Mouse (Mus musculus) ES-E14 (cell line): ENCODE measurements around the gene Kalrn. TPM values are rescaled to one million over a fixed set of nuclear protein-coding genes. Genes with fewer than 3 reads are reported as not detected.

Experiments
- DNase-seq: peaks from one replicate; pipeline ENCODE4 v3.0.0-alpha.2; 2013; ENCODE audit warnings: low read depth, low spot score
- H3K27ac ChIP-seq: 2 replicates; pipeline ENCODE4 v1.5.1; 2012; ENCODE audit warnings: low read depth, mild to moderate bottlenecking, low read length, moderate library complexity, mixed read lengths; ENCODE audit not compliant: poor library complexity, insufficient read depth, severe bottlenecking
- H3K36me3 ChIP-seq: 2 replicates; pipeline ENCODE4 v1.6.1; 2012; ENCODE audit warnings: mild to moderate bottlenecking, low read length, moderate library complexity, mixed read lengths; ENCODE audit not compliant: control insufficient read depth, poor library complexity, insufficient read depth, severe bottlenecking
- H3K4me1 ChIP-seq, 2 experiments: fragments of 150-350 bp in 1 of 2; sonication (generic) in 1 of 2; 2 replicates each; pipeline ENCODE4 v1.6.1; 2012; ENCODE audit warnings: low read length in 2 of 2, mild to moderate bottlenecking in 1 of 2, mixed read lengths in 1 of 2; ENCODE audit not compliant: control insufficient read depth in 2 of 2, insufficient read depth in 2 of 2, poor library complexity in 1 of 2
- H3K4me3 ChIP-seq, 2 experiments: fragments of 150-350 bp in 1 of 2; sonication (generic) in 1 of 2; 2 replicates each; pipeline ENCODE4 v1.5.1; 2012; ENCODE audit warnings: low read length in 2 of 2, low read depth in 1 of 2, mild to moderate bottlenecking in 1 of 2, mixed read lengths in 1 of 2; ENCODE audit not compliant: insufficient read depth in 1 of 2, poor library complexity in 1 of 2, severe bottlenecking in 1 of 2
- H3K9ac ChIP-seq: 2 replicates; pipeline ENCODE4 v1.6.1; 2012; ENCODE audit warnings: low read depth, mild to moderate bottlenecking, low read length, mixed read lengths; ENCODE audit not compliant: poor library complexity, insufficient read depth, severe bottlenecking
- H3K9me3 ChIP-seq: fragments of 150-350 bp; sonication (generic); 2 replicates; pipeline ENCODE4 v1.6.1; 2012; ENCODE audit warnings: low read depth, mild to moderate bottlenecking, low read length; ENCODE audit not compliant: control insufficient read depth, insufficient read depth
- CHD2 ChIP-seq: IDR thresholded peaks from 2 replicates; pipeline ENCODE4 v1.6.1; 2014; ENCODE audit warnings: mild to moderate bottlenecking, low read depth, low read length, inconsistent platforms
- HCFC1 ChIP-seq: IDR thresholded peaks from 2 replicates; pipeline ENCODE4 v1.6.1; 2012; ENCODE audit warnings: low read length, inconsistent platforms, borderline replicate concordance; ENCODE audit not compliant: insufficient read depth
- MAFK ChIP-seq: IDR thresholded peaks from 2 replicates; pipeline ENCODE4 v1.6.1; 2014; ENCODE audit warnings: mild to moderate bottlenecking, low read depth, low read length, inconsistent platforms; ENCODE audit not compliant: insufficient read depth
- ZC3H11A ChIP-seq: IDR thresholded peaks from 2 replicates; pipeline ENCODE4 v1.6.1; 2012; ENCODE audit warnings: low read depth, mild to moderate bottlenecking, inconsistent platforms, low read length, borderline replicate concordance
- ZNF384 ChIP-seq: IDR thresholded peaks from 2 replicates; pipeline ENCODE4 v1.6.1; 2012; ENCODE audit warnings: low read depth, low read length, inconsistent platforms
- in situ Hi-C, 2 experiments: fragments of 600-800 bp; cut with MboI; formaldehyde crosslinking; loops; one replicate each; pipeline ENCODE4 v1.15.1; 2025; ENCODE audit warnings: low sequenced_read_pairs in 2 of 2, inconsistent platforms in 1 of 2; ENCODE audit not compliant: unreplicated experiment in 2 of 2
- total RNA-seq: library from RNA; depleted of rRNA; stranded (reverse); fragments of 300-350 nt; gene quantifications from 2 replicates; pipeline ENCODE4 v1.2.3, GENCODE M21; 2012

Gene Kalrn
- total RNA-seq, 1 experiment, result 15.7 TPM

- TF ChIP-seq CHD2 (no peak), ZNF384 (no peak), HCFC1 (no peak), MAFK (no peak), ZC3H11A (no peak)
- no peaks in the 10 kb centered on the region; the same call in 1 of the 2 replicates for H3K36me3 ChIP-seq
- no peak overlapping the region for H3K27ac ChIP-seq
- no peaks in the 10 kb centered on the region for H3K9me3 ChIP-seq
- H3K9ac ChIP-seq, result no peak overlapping the region
- DNase-seq, result no peak
- no peaks in the 10 kb centered on the region for H3K4me1 ChIP-seq
- H3K4me3 ChIP-seq, result no peak overlapping the region
- in situ Hi-C loops, result no loop called here
Observed at GRCm38 (mm10) chr16:33935407-33935785, 637.9 kb downstream of the Kalrn start.

DNA sequence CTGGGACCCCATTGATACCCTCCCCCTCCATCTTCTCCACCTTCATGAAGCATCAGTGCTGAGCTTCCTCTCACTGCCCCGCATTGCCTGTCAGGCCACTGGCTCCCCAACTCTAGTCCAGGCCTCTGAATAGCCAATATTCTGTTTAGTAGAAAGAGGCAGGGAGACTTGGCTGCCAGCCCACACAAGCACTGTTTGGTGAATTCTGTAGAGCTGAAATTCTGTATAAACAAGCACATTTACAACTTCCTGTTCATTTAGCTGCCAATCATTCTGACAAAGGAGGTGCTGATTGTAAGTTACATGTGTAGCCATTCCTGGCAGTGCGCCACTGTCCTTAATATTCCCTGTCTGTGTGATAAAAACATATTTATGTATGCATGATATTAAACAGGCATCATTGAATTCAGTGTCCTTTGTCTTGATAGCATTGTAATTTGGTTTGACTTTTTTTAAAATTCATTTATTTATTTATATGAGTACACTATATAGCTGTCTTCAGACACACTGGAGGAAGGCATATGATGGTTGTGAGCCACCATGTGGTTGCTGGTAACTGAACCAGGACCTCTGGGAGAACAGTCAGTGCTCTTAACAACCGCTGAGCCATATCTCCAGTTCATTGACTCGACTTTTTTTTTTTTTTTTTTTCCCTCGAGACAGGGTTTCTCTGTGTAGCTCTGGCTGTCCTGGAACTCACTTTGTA, 638.5 kb downstream of the Kalrn start:
- Histone ChIP-seq H3K9ac (no peak overlapping the region), H3K4me3 (no peak overlapping the region), H3K4me1 (no peaks in the 10 kb centered on the region), H3K36me3 (no peaks in the 10 kb centered on the region; the same call in 1 of the 2 replicates), H3K27ac (no peak overlapping the region), H3K9me3 (no peaks in the 10 kb centered on the region)
- TF ChIP-seq MAFK (no peak), HCFC1 (no peak), ZC3H11A (no peak), ZNF384 (no peak), CHD2 (no peak)
- DNase-seq, result no peak
- in situ Hi-C loops, result no loop called here

- no peaks in the 10 kb centered on the region for H3K4me1 ChIP-seq
- in situ Hi-C loops, result no loop called here
- H3K36me3 ChIP-seq, result no peaks in the 10 kb centered on the region; the same call in 1 of the 2 replicates
- H3K27ac ChIP-seq, result no peak overlapping the region
- TF ChIP-seq MAFK, result no peak
- TF ChIP-seq CHD2, result no peak
- no peak for TF ChIP-seq ZC3H11A
- no peak for TF ChIP-seq HCFC1
- no peak for TF ChIP-seq ZNF384
- no peak overlapping the region for H3K9ac ChIP-seq
- no peak for DNase-seq
- H3K4me3 ChIP-seq, result no peak overlapping the region
- no peaks in the 10 kb centered on the region for H3K9me3 ChIP-seq
Observed at GRCm38 (mm10) chr16:33933411-33933810, 639.9 kb downstream of the Kalrn start.

DNA sequence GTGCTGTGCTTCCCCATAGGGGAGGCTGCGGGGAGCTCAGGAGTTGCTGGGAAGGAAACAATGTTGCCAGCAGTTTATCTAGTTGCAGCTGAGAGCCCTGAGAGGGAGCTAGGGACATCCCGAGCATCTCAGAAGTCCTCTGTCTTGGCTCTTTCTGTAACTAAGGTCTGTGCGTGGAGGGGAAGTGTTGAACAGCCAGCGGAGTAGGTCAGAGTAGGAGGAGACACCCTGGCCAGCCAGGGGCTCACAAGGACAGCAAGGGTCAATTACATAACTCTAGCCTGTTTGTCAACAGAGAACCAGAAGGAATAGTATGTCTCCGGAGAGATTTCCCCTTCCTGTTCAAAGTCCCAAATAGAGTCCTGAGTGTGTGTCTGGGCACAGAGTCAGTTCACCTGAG, 641.2 kb downstream of the Kalrn start:
- in situ Hi-C loops, result no loop called here
- H3K4me3 ChIP-seq, result no peak overlapping the region
- H3K36me3 ChIP-seq, result no peaks in the 10 kb centered on the region; the same call in 1 of the 2 replicates
- H3K9ac ChIP-seq, result no peak overlapping the region
- DNase-seq, result no peak
- H3K4me1 ChIP-seq, result no peaks in the 10 kb centered on the region
- H3K9me3 ChIP-seq, result no peaks in the 10 kb centered on the region
- H3K27ac ChIP-seq, result no peak overlapping the region; the same call in 1 of the 2 replicates
- no peak for TF ChIP-seq HCFC1
- TF ChIP-seq ZC3H11A, result no peak
- no peak for TF ChIP-seq CHD2
- TF ChIP-seq MAFK, result no peak
- TF ChIP-seq ZNF384, result no peak

DNA sequence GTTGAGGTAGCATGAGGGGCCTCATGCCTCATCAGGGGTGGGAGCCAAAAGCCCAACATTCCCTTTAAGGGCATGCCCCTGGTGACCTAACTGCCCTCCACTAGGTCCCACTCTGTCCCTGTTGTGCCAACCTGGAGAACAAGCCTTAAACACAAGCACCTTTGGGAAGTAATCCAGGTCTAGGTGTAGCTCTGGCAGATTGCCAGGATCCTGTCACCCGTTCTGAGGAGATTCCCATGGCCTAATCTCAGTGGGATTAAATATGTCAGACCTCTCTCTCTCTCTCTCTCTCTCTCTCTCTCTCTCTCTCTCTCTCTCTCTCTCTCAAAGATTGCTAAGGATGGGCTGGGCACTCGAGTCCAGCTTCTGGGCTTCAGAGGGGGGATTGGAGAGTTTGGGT, 641.6 kb downstream of the Kalrn start:
- no peak for DNase-seq
- no peak for TF ChIP-seq ZNF384
- TF ChIP-seq MAFK, result no peak
- TF ChIP-seq HCFC1, result no peak
- TF ChIP-seq CHD2, result no peak
- TF ChIP-seq ZC3H11A, result no peak
- in situ Hi-C loops, result no loop called here
- no peak overlapping the region for H3K4me3 ChIP-seq
- no peaks in the 10 kb centered on the region for H3K9me3 ChIP-seq
- H3K4me1 ChIP-seq, result no peaks in the 10 kb centered on the region
- H3K36me3 ChIP-seq, result no peaks in the 10 kb centered on the region; the same call in 1 of the 2 replicates
- no peak overlapping the region for H3K27ac ChIP-seq
- H3K9ac ChIP-seq, result no peak overlapping the region
